Mouse (Mus musculus) telencephalon, adult 2 months (tissue): Measurements from ENCODE around the gene Gm20388.

Source experiments
- DNase-seq: peaks from one replicate; pipeline ENCODE4 v3.0.0-alpha.2; 2011; ENCODE audit warnings: low read depth, low spot score

Gene Gm20388

GRCm38 (mm10) chr8:123832757-123833156 lies 3922.1 kb downstream of the Gm20388 start:
- no peak for DNase-seq

GRCm38 (mm10) chr8:123835451-123835850 lies 3924.8 kb downstream of the Gm20388 start:
- no peak for DNase-seq

GRCm38 (mm10) chr8:123836354-123836753 lies 3925.7 kb downstream of the Gm20388 start:
- no peak for DNase-seq

GRCm38 (mm10) chr8:123838496-123838895 lies 3927.9 kb downstream of the Gm20388 start:
- DNase-seq = no peak

GRCm38 (mm10) chr8:123840578-123841345 lies 3930.1 kb downstream of the Gm20388 start:
- DNase-seq = peak; percentile 94

- no peak for DNase-seq
Observed at GRCm38 (mm10) chr8:123842086-123842485, 3931.4 kb downstream of the Gm20388 start.

- no peak for DNase-seq
Observed at GRCm38 (mm10) chr8:123844341-123844740, 3933.7 kb downstream of the Gm20388 start.

GRCm38 (mm10) chr8:123845114-123845513 lies 3934.5 kb downstream of the Gm20388 start:
- no peak for DNase-seq

- no peak for DNase-seq
Observed at GRCm38 (mm10) chr8:123845991-123846390, 3935.3 kb downstream of the Gm20388 start.

- peak; percentile 80 for DNase-seq
Observed at GRCm38 (mm10) chr8:123846509-123846908, 3935.9 kb downstream of the Gm20388 start.

- DNase-seq = no peak
Observed at GRCm38 (mm10) chr8:123847546-123847945, 3936.9 kb downstream of the Gm20388 start.

GRCm38 (mm10) chr8:123849352-123849751 lies 3938.7 kb downstream of the Gm20388 start:
- DNase-seq = no peak

GRCm38 (mm10) chr8:123851590-123851989 lies 3940.9 kb downstream of the Gm20388 start:
- no peak for DNase-seq

GRCm38 (mm10) chr8:123854252-123854651 lies 3943.6 kb downstream of the Gm20388 start:
- DNase-seq = no peak

- DNase-seq = no peak
Observed at GRCm38 (mm10) chr8:123854733-123855475, 3944.3 kb downstream of the Gm20388 start.

GRCm38 (mm10) chr8:123857361-123857760 lies 3946.7 kb downstream of the Gm20388 start:
- no peak for DNase-seq

- no peak for DNase-seq
Observed at GRCm38 (mm10) chr8:123858574-123858940, 3947.9 kb downstream of the Gm20388 start.

- DNase-seq = peak; percentile 90
Observed at GRCm38 (mm10) chr8:123858941-123859647, 3948.5 kb downstream of the Gm20388 start.

GRCm38 (mm10) chr8:123859648-123860259 lies 3949.1 kb downstream of the Gm20388 start, which contains the start of gene Ccsap:
Gene Ccsap, minus strand, starts transcription at chr8:123860209.
- no peak for DNase-seq

GRCm38 (mm10) chr8:123860386-123860785 lies 3949.7 kb downstream of the Gm20388 start:
- no peak for DNase-seq

GRCm38 (mm10) chr8:123865786-123866185 lies 3955.1 kb downstream of the Gm20388 start:
- no peak for DNase-seq

- DNase-seq = no peak
Observed at GRCm38 (mm10) chr8:123866971-123867370, 3956.3 kb downstream of the Gm20388 start.
